Mouse (Mus musculus): ENCODE results near the gene Ccdc47. TPM values are rescaled to one million over a fixed set of nuclear protein-coding genes. Genes with fewer than 3 reads are reported as not detected.

Gene Ccdc47
- polyA plus RNA-seq, 1 experiment from 2014 or later: 65.3 TPM

GRCm38 (mm10) chr11:106164601-106165180 lies 51.5 kb downstream of the Ccdc47 start:
- Histone ChIP-seq H3K4me1 (ENCODE audit: control insufficient read depth, insufficient read depth, low read length) (peaks cover 10% of the 10 kb centered on the region), H3K27ac (replicated peaks; ENCODE audit: low read depth, low read length) (no peak overlapping the region), H3K27me3 (ENCODE audit: control insufficient read depth, insufficient read depth, low read length) (no peaks in the 10 kb centered on the region), H3K4me3 (ENCODE audit: low read depth, low read length) (no peak overlapping the region), H3K36me3 (replicated peaks; ENCODE audit: control insufficient read depth, insufficient read depth, low read depth, low read length) (peaks cover 3% of the 10 kb centered on the region; the same call in 1 of the 2 replicates), H3K4me2 (ENCODE audit: low read depth, low read length) (no peak overlapping the region), H3K9ac (replicated peaks; ENCODE audit: low read length) (no peak overlapping the region), H3K9me3 (replicated peaks; ENCODE audit: control insufficient read depth, low read length) (no peaks in the 10 kb centered on the region)
- no peak for DNase-seq (ENCODE audit: low spot score)
- WGBS: 93% methylated on average over 16 of the region's 16 CpGs
- ATAC-seq (replicated peaks; ENCODE audit: insufficient number of reproducible peaks, low FRiP score, low TSS enrichment, low read depth): no peak

- Histone ChIP-seq H3K9me3 (replicated peaks; ENCODE audit: control insufficient read depth, low read length) (no peaks in the 10 kb centered on the region), H3K27me3 (ENCODE audit: control insufficient read depth, insufficient read depth, low read length) (no peaks in the 10 kb centered on the region), H3K36me3 (replicated peaks; ENCODE audit: control insufficient read depth, insufficient read depth, low read depth, low read length) (peaks cover 3% of the 10 kb centered on the region; the same call in 1 of the 2 replicates), H3K4me2 (ENCODE audit: low read depth, low read length) (no peak overlapping the region), H3K27ac (replicated peaks; ENCODE audit: low read depth, low read length) (no peak overlapping the region), H3K4me1 (ENCODE audit: control insufficient read depth, insufficient read depth, low read length) (peaks cover 14% of the 10 kb centered on the region), H3K9ac (replicated peaks; ENCODE audit: low read length) (no peak overlapping the region), H3K4me3 (ENCODE audit: low read depth, low read length) (no peak overlapping the region)
- ATAC-seq (replicated peaks; ENCODE audit: insufficient number of reproducible peaks, low FRiP score, low TSS enrichment, low read depth) (no peak), DNase-seq (ENCODE audit: low spot score) (no peak)
- 78% methylated on average over 4 of the region's 4 CpGs for WGBS
These were observed 52.6 kb downstream of the Ccdc47 start for GRCm38 (mm10) chr11:106163546-106163945.

- peaks cover 19% of the 10 kb centered on the region for H3K4me1 ChIP-seq (ENCODE audit: control insufficient read depth, insufficient read depth, low read length)
- 84% methylated on average over 2 of the region's 2 CpGs for WGBS
These were observed 53.9 kb downstream of the Ccdc47 start for GRCm38 (mm10) chr11:106162237-106162636.

GRCm38 (mm10) chr11:106160841-106161721 lies 55.1 kb downstream of the Ccdc47 start, which contains the start of the genes Gm10840 and Limd2:
Gene Gm10840, plus strand, starts transcription at chr11:106160850.
Gene Limd2, minus strand, starts transcription at chr11:106160860.
- Histone ChIP-seq H3K9ac (replicated peaks; ENCODE audit: low read length) (peak within 1 kb of the TSS; percentile 96), H3K27me3 (ENCODE audit: control insufficient read depth, insufficient read depth, low read length) (no peaks in the 10 kb centered on the region), H3K27ac (replicated peaks; ENCODE audit: low read depth, low read length) (peak within 1 kb of the TSS; percentile 99), H3K4me1 (ENCODE audit: control insufficient read depth, insufficient read depth, low read length) (peaks cover 19% of the 10 kb centered on the region), H3K36me3 (replicated peaks; ENCODE audit: control insufficient read depth, insufficient read depth, low read depth, low read length) (peaks cover 18% of the 10 kb centered on the region), H3K4me2 (ENCODE audit: low read depth, low read length) (peak within 1 kb of the TSS; percentile 96), H3K4me3 (ENCODE audit: low read depth, low read length) (peak within 1 kb of the TSS; percentile 83), H3K9me3 (replicated peaks; ENCODE audit: control insufficient read depth, low read length) (no peaks in the 10 kb centered on the region)
- peak; percentile 32 for ATAC-seq (replicated peaks; ENCODE audit: insufficient number of reproducible peaks, low FRiP score, low TSS enrichment, low read depth)
- peak; percentile 64 for DNase-seq (ENCODE audit: low spot score)
- WGBS: 30% methylated on average over 22 of the region's 22 CpGs

More at GRCm38 (mm10) chr11:106162237-106162636, 53.9 kb downstream of the Ccdc47 start:
- Histone ChIP-seq H3K27me3 (ENCODE audit: control insufficient read depth, insufficient read depth, low read length) (no peaks in the 10 kb centered on the region), H3K36me3 (replicated peaks; ENCODE audit: control insufficient read depth, insufficient read depth, low read depth, low read length) (peaks cover 14% of the 10 kb centered on the region), H3K4me3 (ENCODE audit: low read depth, low read length) (no peak overlapping the region), H3K9ac (replicated peaks; ENCODE audit: low read length) (no peak overlapping the region), H3K4me2 (ENCODE audit: low read depth, low read length) (no peak overlapping the region), H3K9me3 (replicated peaks; ENCODE audit: control insufficient read depth, low read length) (no peaks in the 10 kb centered on the region), H3K27ac (replicated peaks; ENCODE audit: low read depth, low read length) (no peak overlapping the region)
- DNase-seq (ENCODE audit: low spot score) (no peak), ATAC-seq (replicated peaks; ENCODE audit: insufficient number of reproducible peaks, low FRiP score, low TSS enrichment, low read depth) (no peak)

GRCm38 (mm10) chr11:106159921-106160840 lies 56.0 kb downstream of the Ccdc47 start:
- Histone ChIP-seq H3K36me3 (replicated peaks; ENCODE audit: control insufficient read depth, insufficient read depth, low read depth, low read length) (peaks cover 18% of the 10 kb centered on the region), H3K4me3 (ENCODE audit: low read depth, low read length) (peak overlapping the region; percentile 83), H3K4me2 (ENCODE audit: low read depth, low read length) (peak overlapping the region; percentile 96), H3K4me1 (ENCODE audit: control insufficient read depth, insufficient read depth, low read length) (peaks cover 19% of the 10 kb centered on the region), H3K27me3 (ENCODE audit: control insufficient read depth, insufficient read depth, low read length) (no peaks in the 10 kb centered on the region), H3K27ac (replicated peaks; ENCODE audit: low read depth, low read length) (peak overlapping the region; percentile 99), H3K9ac (replicated peaks; ENCODE audit: low read length) (peak overlapping the region; percentile 96), H3K9me3 (replicated peaks; ENCODE audit: control insufficient read depth, low read length) (no peaks in the 10 kb centered on the region)
- ATAC-seq (replicated peaks; ENCODE audit: insufficient number of reproducible peaks, low FRiP score, low TSS enrichment, low read depth) (peak; percentile 53), DNase-seq (ENCODE audit: low spot score) (peak; percentile 84)
- WGBS: under 1% methylated on average over 65 of the region's 106 CpGs

- peak overlapping the region; percentile 99 for H3K27ac ChIP-seq (replicated peaks; ENCODE audit: low read depth, low read length)
- DNase-seq (ENCODE audit: low spot score): peak; percentile 84
- peak; percentile 68 for ATAC-seq (replicated peaks; ENCODE audit: insufficient number of reproducible peaks, low FRiP score, low TSS enrichment, low read depth)
- no peaks in the 10 kb centered on the region for H3K27me3 ChIP-seq (ENCODE audit: control insufficient read depth, insufficient read depth, low read length)
- under 1% methylated on average over 25 of the region's 25 CpGs for WGBS
- H3K9me3 ChIP-seq (replicated peaks; ENCODE audit: control insufficient read depth, low read length): no peaks in the 10 kb centered on the region
- peaks cover 19% of the 10 kb centered on the region for H3K4me1 ChIP-seq (ENCODE audit: control insufficient read depth, insufficient read depth, low read length)
- peaks cover 18% of the 10 kb centered on the region for H3K36me3 ChIP-seq (replicated peaks; ENCODE audit: control insufficient read depth, insufficient read depth, low read depth, low read length)
- H3K9ac ChIP-seq (replicated peaks; ENCODE audit: low read length): peak overlapping the region; percentile 96
- H3K4me3 ChIP-seq (ENCODE audit: low read depth, low read length): peak overlapping the region; percentile 83
- peak overlapping the region; percentile 96 for H3K4me2 ChIP-seq (ENCODE audit: low read depth, low read length)
These were observed 56.8 kb downstream of the Ccdc47 start for GRCm38 (mm10) chr11:106159216-106159920.

- H3K9ac ChIP-seq (replicated peaks; ENCODE audit: low read length): peak overlapping the region; percentile 96
- peaks cover 18% of the 10 kb centered on the region for H3K36me3 ChIP-seq (replicated peaks; ENCODE audit: control insufficient read depth, insufficient read depth, low read depth, low read length)
- DNase-seq (ENCODE audit: low spot score): no peak
- H3K9me3 ChIP-seq (replicated peaks; ENCODE audit: control insufficient read depth, low read length): no peaks in the 10 kb centered on the region
- peak overlapping the region; percentile 96 for H3K4me2 ChIP-seq (ENCODE audit: low read depth, low read length)
- ATAC-seq (replicated peaks; ENCODE audit: insufficient number of reproducible peaks, low FRiP score, low TSS enrichment, low read depth): peak; percentile 27; the same call in 1 of the 2 replicates
- H3K27me3 ChIP-seq (ENCODE audit: control insufficient read depth, insufficient read depth, low read length): no peaks in the 10 kb centered on the region
- H3K4me3 ChIP-seq (ENCODE audit: low read depth, low read length): peak overlapping the region; percentile 83
- H3K4me1 ChIP-seq (ENCODE audit: control insufficient read depth, insufficient read depth, low read length): peaks cover 19% of the 10 kb centered on the region
- WGBS: 41% methylated on average over 9 of the region's 9 CpGs
- H3K27ac ChIP-seq (replicated peaks; ENCODE audit: low read depth, low read length): peak overlapping the region; percentile 99
These were observed 57.3 kb downstream of the Ccdc47 start for GRCm38 (mm10) chr11:106158930-106159215.
